Mouse (Mus musculus): Measurements from ENCODE around the gene Slc17a1. TPM values are rescaled to one million over a fixed set of nuclear protein-coding genes. Genes with fewer than 3 reads are reported as not detected.

The Slc17a1 gene
- total and polyA plus RNA-seq, 2 experiments = 13.3 to 14.5 TPM

DNA sequence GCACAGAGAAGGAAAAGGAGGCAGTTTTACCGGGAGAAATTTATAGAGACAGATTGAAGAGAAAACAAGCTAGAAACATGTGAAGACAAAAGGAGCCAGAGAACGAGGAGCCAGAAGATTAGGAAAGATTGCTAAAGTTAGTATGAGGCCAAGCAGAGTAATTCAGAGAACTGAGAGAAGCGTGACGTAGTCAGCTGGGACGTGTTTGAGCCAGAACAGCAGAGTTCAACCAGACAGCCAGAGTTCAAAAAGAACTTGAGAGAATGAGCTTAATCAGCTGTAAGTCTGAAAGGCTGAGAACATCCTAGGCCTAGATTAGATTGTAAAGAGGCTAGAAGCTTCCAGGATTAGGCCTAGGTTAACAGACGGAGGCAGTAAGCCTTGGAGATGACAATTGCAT is 72.7 kb downstream of the Slc17a1 start:
- no peaks in the 10 kb centered on the region for H3K79me2 ChIP-seq (ENCODE audit: control insufficient read depth, insufficient read depth, low read length)
- H3K4me3 ChIP-seq (ENCODE audit: insufficient read depth, low read depth, low read length) = no peak overlapping the region
- TF ChIP-seq POLR2A (IDR thresholded peaks at IDR 0.05; ENCODE audit: extremely low read depth, insufficient read depth, low read length) (no peak), CTCF (IDR thresholded peaks at IDR 0.05; ENCODE audit: low read depth, low read length) (no peak)
- no peaks in the 10 kb centered on the region for H3K27me3 ChIP-seq (ENCODE audit: control insufficient read depth, insufficient read depth, low read length)
- H3K9ac ChIP-seq (ENCODE audit: low read depth, low read length) = no peak overlapping the region
- no peak overlapping the region for H3K27ac ChIP-seq (replicated peaks; ENCODE audit: insufficient read depth, low read depth, low read length)
- peak; percentile 70 for DNase-seq (ENCODE audit: extremely low read depth, low read depth, low spot score)
- no peaks in the 10 kb centered on the region for H3K4me1 ChIP-seq (ENCODE audit: control insufficient read depth, insufficient read depth, low read length)
- no peaks in the 10 kb centered on the region for H3K36me3 ChIP-seq (ENCODE audit: control insufficient read depth, insufficient read depth, low read length)
- 79% methylated on average over 6 of the region's 6 CpGs for WGBS

- H3K9ac ChIP-seq (ENCODE audit: low read depth, low read length) = no peak overlapping the region
- peak; percentile 32 for TF ChIP-seq CTCF (IDR thresholded peaks at IDR 0.05; ENCODE audit: low read depth, low read length)
- TF ChIP-seq POLR2A (IDR thresholded peaks at IDR 0.05; ENCODE audit: extremely low read depth, insufficient read depth, low read length) = no peak
- no peaks in the 10 kb centered on the region; the same call in 1 of the 2 replicates for H3K27me3 ChIP-seq (ENCODE audit: control insufficient read depth, insufficient read depth, low read length)
- no peaks in the 10 kb centered on the region for H3K4me1 ChIP-seq (ENCODE audit: control insufficient read depth, insufficient read depth, low read length)
- no peak overlapping the region for H3K27ac ChIP-seq (replicated peaks; ENCODE audit: insufficient read depth, low read depth, low read length)
- H3K4me3 ChIP-seq (ENCODE audit: insufficient read depth, low read depth, low read length) = no peak overlapping the region
- H3K36me3 ChIP-seq (ENCODE audit: control insufficient read depth, insufficient read depth, low read length) = no peaks in the 10 kb centered on the region
- no peak for DNase-seq (ENCODE audit: extremely low read depth, low read depth, low spot score)
- no peaks in the 10 kb centered on the region for H3K79me2 ChIP-seq (ENCODE audit: control insufficient read depth, insufficient read depth, low read length)
- 67% methylated on average over 2 of the region's 2 CpGs for WGBS
These were observed 75.3 kb downstream of the Slc17a1 start for GRCm38 (mm10) chr13:23942861-23943260.

Other genes starting within 250 kb of the Slc17a1 start
- gene Hist1h2be, start 246.6 kb upstream of the Slc17a1 start, total RNA-seq (2014; rRNA removed) = 5.4 and 6.6 TPM in 2 replicates
- 0.28 and 0.60 TPM in 2 replicates for gene Hist1h2be, start 246.6 kb upstream of the Slc17a1 start, polyA plus RNA-seq (2012; rRNA removed)
- 22.0 and 27.0 TPM in 2 replicates for gene Hist1h1e, start 245.2 kb upstream of the Slc17a1 start, total RNA-seq (2014; rRNA removed)
- 0.73 and 0.77 TPM in 2 replicates for gene Hist1h1e, start 245.2 kb upstream of the Slc17a1 start, polyA plus RNA-seq (2012; rRNA removed)
- 4.9 and 6.2 TPM in 2 replicates for gene Hist1h2ac, start 183.8 kb upstream of the Slc17a1 start, total RNA-seq (2014; rRNA removed)
- gene Hist1h2ac, start 183.8 kb upstream of the Slc17a1 start, polyA plus RNA-seq (2012; rRNA removed) = 0.12 and 0.22 TPM in 2 replicates
- 228 and 265 TPM in 2 replicates for gene Hist1h2bc, start 183.6 kb upstream of the Slc17a1 start, total RNA-seq (2014; rRNA removed)
- gene Hist1h2bc, start 183.6 kb upstream of the Slc17a1 start, polyA plus RNA-seq (2012; rRNA removed) = 312 and 443 TPM in 2 replicates
- not detected in 2 replicates for gene Hist1h1t, start 171.9 kb upstream of the Slc17a1 start, total RNA-seq (2014; rRNA removed)
- gene Hist1h1t, start 171.9 kb upstream of the Slc17a1 start, polyA plus RNA-seq (2012; rRNA removed) = not detected in 2 replicates
- gene Hist1h4c, start 169.3 kb upstream of the Slc17a1 start, total RNA-seq (2014; rRNA removed) = 190 and 256 TPM in 2 replicates
- 0.95 and 3.1 TPM in 2 replicates for gene Hist1h4c, start 169.3 kb upstream of the Slc17a1 start, polyA plus RNA-seq (2012; rRNA removed)
- gene Hfe, start 156.9 kb upstream of the Slc17a1 start, total RNA-seq (2014; rRNA removed) = 30.4 and 35.3 TPM in 2 replicates
- 32.6 and 40.9 TPM in 2 replicates for gene Hfe, start 156.9 kb upstream of the Slc17a1 start, polyA plus RNA-seq (2012; rRNA removed)
- gene Hist1h1c, start 128.9 kb upstream of the Slc17a1 start, total RNA-seq (2014; rRNA removed) = 43.6 and 68.1 TPM in 2 replicates
- 20.9 and 31.6 TPM in 2 replicates for gene Hist1h1c, start 128.9 kb upstream of the Slc17a1 start, polyA plus RNA-seq (2012; rRNA removed)
- gene Hist1h3c, start 122.1 kb upstream of the Slc17a1 start, total RNA-seq (2014; rRNA removed) = 8.0 and 24.1 TPM in 2 replicates
- gene Hist1h3c, start 122.1 kb upstream of the Slc17a1 start, polyA plus RNA-seq (2012; rRNA removed) = 0.20 and 0.27 TPM in 2 replicates
- gene Hist1h2bb, start 121.0 kb upstream of the Slc17a1 start, total RNA-seq (2014; rRNA removed) = 41.9 and 75.6 TPM in 2 replicates
- gene Hist1h2bb, start 121.0 kb upstream of the Slc17a1 start, polyA plus RNA-seq (2012; rRNA removed) = 0.41 and 0.55 TPM in 2 replicates
- 19.4 and 55.8 TPM in 2 replicates for gene Hist1h2ab, start 116.6 kb upstream of the Slc17a1 start, total RNA-seq (2014; rRNA removed)
- gene Hist1h2ab, start 116.6 kb upstream of the Slc17a1 start, polyA plus RNA-seq (2012; rRNA removed) = 0.45 and 1.0 TPM in 2 replicates
- gene Hist1h3b, start 115.5 kb upstream of the Slc17a1 start, total RNA-seq (2014; rRNA removed) = 15.2 and 31.1 TPM in 2 replicates
- 0.23 and 0.58 TPM in 2 replicates for gene Hist1h3b, start 115.5 kb upstream of the Slc17a1 start, polyA plus RNA-seq (2012; rRNA removed)
- gene Hist1h4b, start 110.7 kb upstream of the Slc17a1 start, total RNA-seq (2014; rRNA removed) = 62.4 and 63.4 TPM in 2 replicates
- gene Hist1h4b, start 110.7 kb upstream of the Slc17a1 start, polyA plus RNA-seq (2012; rRNA removed) = 1.2 TPM in 1 of 2 replicates, not detected in the other
- 21.0 and 54.0 TPM in 2 replicates for gene Hist1h4a, start 106.5 kb upstream of the Slc17a1 start, total RNA-seq (2014; rRNA removed)
- 0.76 TPM in 1 of 2 replicates, not detected in the other for gene Hist1h4a, start 106.5 kb upstream of the Slc17a1 start, polyA plus RNA-seq (2012; rRNA removed)
- 18.3 and 43.5 TPM in 2 replicates for gene Hist1h3a, start 105.4 kb upstream of the Slc17a1 start, total RNA-seq (2014; rRNA removed)
- 2.0 TPM in 2 replicates for gene Hist1h3a, start 105.4 kb upstream of the Slc17a1 start, polyA plus RNA-seq (2012; rRNA removed)
- gene Hist1h1a, start 104.1 kb upstream of the Slc17a1 start, total RNA-seq (2014; rRNA removed) = 5.6 and 6.2 TPM in 2 replicates
- gene Hist1h1a, start 104.1 kb upstream of the Slc17a1 start, polyA plus RNA-seq (2012; rRNA removed) = 0.12 TPM in 1 of 2 replicates, not detected in the other
- gene Trim38, start 97.8 kb upstream of the Slc17a1 start, total RNA-seq (2014; rRNA removed) = not detected in 2 replicates
- not detected in 2 replicates for gene Trim38, start 97.8 kb upstream of the Slc17a1 start, polyA plus RNA-seq (2012; rRNA removed)
- gene Slc17a2, start 60.8 kb upstream of the Slc17a1 start, total RNA-seq (2014; rRNA removed) = 175 and 208 TPM in 2 replicates
- gene Slc17a2, start 60.8 kb upstream of the Slc17a1 start, polyA plus RNA-seq (2012; rRNA removed) = 144 and 189 TPM in 2 replicates
- 32.8 and 38.1 TPM in 2 replicates for gene Slc17a3, start 28.3 kb upstream of the Slc17a1 start, total RNA-seq (2014; rRNA removed)
- 34.5 and 39.7 TPM in 2 replicates for gene Slc17a3, start 28.3 kb upstream of the Slc17a1 start, polyA plus RNA-seq (2012; rRNA removed)
- 22.4 and 27.4 TPM in 2 replicates for gene Slc17a4, start 47.3 kb downstream of the Slc17a1 start, total RNA-seq (2014; rRNA removed)
- 52.0 and 60.3 TPM in 2 replicates for gene Slc17a4, start 47.3 kb downstream of the Slc17a1 start, polyA plus RNA-seq (2012; rRNA removed)
- not detected in 2 replicates for gene Hist1h2ba, start 66.4 kb downstream of the Slc17a1 start, total RNA-seq (2014; rRNA removed)
- gene Hist1h2ba, start 66.4 kb downstream of the Slc17a1 start, polyA plus RNA-seq (2012; rRNA removed) = not detected in 2 replicates
- not detected in 2 replicates for gene Hist1h2aa, start 66.7 kb downstream of the Slc17a1 start, total RNA-seq (2014; rRNA removed)
- gene Hist1h2aa, start 66.7 kb downstream of the Slc17a1 start, polyA plus RNA-seq (2012; rRNA removed) = not detected in 2 replicates
- gene Scgn, start 123.5 kb downstream of the Slc17a1 start, total RNA-seq (2014; rRNA removed) = not detected in 2 replicates
- not detected in 2 replicates for gene Scgn, start 123.5 kb downstream of the Slc17a1 start, polyA plus RNA-seq (2012; rRNA removed)